Mouse (Mus musculus) spleen, postnatal 36 days (tissue): ENCODE data around the gene Snx3.

Source experiments
- DNase-seq, 2 experiments: peaks; one replicate each; pipeline ENCODE4 v3.0.0; 2022; ENCODE audit warnings: low spot score in 2 of 2, mixed read lengths in 1 of 2

Snx3 gene

GRCm38 (mm10) chr10:42578281-42578675, 76.4 kb downstream of the Snx3 start:
- no peak for DNase-seq

- no peak for DNase-seq
Observed at GRCm38 (mm10) chr10:42578698-42579474, 77.1 kb downstream of the Snx3 start.

- DNase-seq = no peak
Observed at GRCm38 (mm10) chr10:42579475-42580130, 77.8 kb downstream of the Snx3 start.

GRCm38 (mm10) chr10:42580131-42580950, 78.5 kb downstream of the Snx3 start:
- DNase-seq = no peak

GRCm38 (mm10) chr10:42580951-42581277, 79.1 kb downstream of the Snx3 start:
- DNase-seq = no peak

GRCm38 (mm10) chr10:42581694-42582565, 80.1 kb downstream of the Snx3 start:
- no peak for DNase-seq

GRCm38 (mm10) chr10:42582566-42583110, 80.8 kb downstream of the Snx3 start:
- DNase-seq = no peak

GRCm38 (mm10) chr10:42583157-42583872, 81.5 kb downstream of the Snx3 start, which contains the start of the genes Nr2e1 and Ostm1:
Gene Nr2e1 (minus strand): TSS chr10:42583632.
Gene Ostm1 (plus strand): TSS chr10:42583822.
- DNase-seq = no peak

GRCm38 (mm10) chr10:42583902-42584435, 82.1 kb downstream of the Snx3 start:
- DNase-seq = no peak

- no peak for DNase-seq
Observed at GRCm38 (mm10) chr10:42584436-42584983, 82.7 kb downstream of the Snx3 start.
